Mouse (Mus musculus): ENCODE data around the gene Hist1h1b. TPM values are rescaled to one million over a fixed set of nuclear protein-coding genes. Genes with fewer than 3 reads are reported as not detected.
"Not testable (repeated sequence)": the region's sequence is repeated elsewhere in the genome, so short reads cannot be mapped to it uniquely, and the experiment has no call there.

The Hist1h1b gene
- polyA plus RNA-seq, 1 experiment from 2014 or later = 24.8 TPM

DNA sequence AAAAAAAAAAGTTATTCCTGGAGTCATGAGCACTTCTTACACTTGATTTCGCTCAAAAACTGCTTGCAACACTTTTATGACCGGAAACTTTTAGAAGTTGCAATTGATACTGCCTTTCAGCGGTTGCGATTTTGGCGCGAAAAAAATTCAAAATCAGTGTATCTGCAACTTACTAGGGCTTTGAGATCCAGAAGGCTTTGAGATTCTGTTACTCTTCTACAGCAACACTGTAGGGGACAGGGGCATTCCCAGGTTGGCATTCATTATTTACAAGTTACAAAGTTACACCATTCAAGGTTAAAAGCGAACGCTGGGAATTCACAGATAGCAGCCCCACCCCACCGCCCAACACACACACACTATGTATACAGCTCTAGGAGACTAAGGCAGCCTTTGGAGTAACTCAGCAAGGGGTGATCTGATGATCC lies 3.3 kb upstream of the Hist1h1b start:
- H3K4me3 ChIP-seq (ENCODE audit: low read depth, low read length) = peak overlapping the region; percentile 38
- no peaks in the 10 kb centered on the region for H3K9me3 ChIP-seq (ENCODE audit: control insufficient read depth, low read length)
- under 1% methylated on average over 9 of the region's 9 CpGs for WGBS
- H3K4me2 ChIP-seq = peak overlapping the region; percentile 57
- peak overlapping the region; percentile 87 for H3K27ac ChIP-seq (ENCODE audit: low read depth, low read length)
- no peak for ATAC-seq (ENCODE audit: low FRiP score)
- no peaks in the 10 kb centered on the region for H3K36me3 ChIP-seq (ENCODE audit: control insufficient read depth, insufficient read depth, low read length)
- H3K27me3 ChIP-seq (ENCODE audit: control insufficient read depth, insufficient read depth, low read length) = no peaks in the 10 kb centered on the region
- H3K4me1 ChIP-seq (ENCODE audit: control insufficient read depth, insufficient read depth, low read length) = peaks cover 39% of the 10 kb centered on the region
- peak; percentile 97 for DNase-seq (ENCODE audit: low spot score, missing footprints)
- peak overlapping the region; percentile 68 for H3K9ac ChIP-seq (ENCODE audit: low read length)

DNA sequence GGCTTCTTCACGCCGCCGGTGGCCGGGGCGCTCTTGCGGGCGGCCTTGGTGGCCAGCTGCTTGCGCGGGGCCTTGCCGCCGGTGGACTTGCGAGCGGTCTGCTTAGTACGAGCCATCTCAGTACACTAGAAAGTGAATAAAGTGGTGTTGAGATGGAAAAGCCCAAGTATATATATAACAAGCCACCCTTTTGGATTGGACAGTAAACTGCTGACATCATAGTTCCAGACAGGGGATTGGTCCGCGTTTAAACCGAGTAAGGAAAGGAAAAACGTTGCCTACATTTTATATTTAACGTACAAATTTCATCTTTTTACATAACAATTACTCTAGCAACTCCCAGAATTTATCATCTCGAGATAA lies 2.8 kb upstream of the Hist1h1b start, which contains the start of gene Hist1h3i:
Gene Hist1h3i (minus strand): TSS at position 116 of the 363 bp plus-strand sequence.
- Histone ChIP-seq H3K9ac (ENCODE audit: low read length) (peak within 1 kb of the TSS; percentile 77), H3K9me3 (ENCODE audit: control insufficient read depth, low read length) (no peaks in the 10 kb centered on the region), H3K27me3 (ENCODE audit: control insufficient read depth, insufficient read depth, low read length) (no peaks in the 10 kb centered on the region), H3K27ac (ENCODE audit: low read depth, low read length) (peak within 1 kb of the TSS; percentile 87), H3K4me2 (peak within 1 kb of the TSS; percentile 57), H3K36me3 (ENCODE audit: control insufficient read depth, insufficient read depth, low read length) (no peaks in the 10 kb centered on the region), H3K4me1 (ENCODE audit: control insufficient read depth, insufficient read depth, low read length) (peaks cover 36% of the 10 kb centered on the region), H3K4me3 (ENCODE audit: low read depth, low read length) (peak within 1 kb of the TSS; percentile 38)
- DNase-seq (ENCODE audit: low spot score, missing footprints) = peak; percentile 96
- 1% methylated on average over 13 of the region's 20 CpGs for WGBS
- peak; percentile 71 for ATAC-seq (ENCODE audit: low FRiP score)

GRCm38 (mm10) chr13:21782361-21783254 lies 2.2 kb upstream of the Hist1h1b start:
- Histone ChIP-seq H3K4me1 (ENCODE audit: control insufficient read depth, insufficient read depth, low read length) (peaks cover 34% of the 10 kb centered on the region), H3K27ac (ENCODE audit: low read depth, low read length) (peak overlapping the region; percentile 87), H3K4me3 (ENCODE audit: low read depth, low read length) (peak overlapping the region; percentile 38), H3K9ac (ENCODE audit: low read length) (peak overlapping the region; percentile 77), H3K4me2 (peak overlapping the region; percentile 57)
- under 1% methylated on average over 12 of the region's 35 CpGs for WGBS
- not testable (repeated sequence) for H3K9me3 ChIP-seq (ENCODE audit: control insufficient read depth, low read length); H3K27me3 ChIP-seq (ENCODE audit: control insufficient read depth, insufficient read depth, low read length); H3K36me3 ChIP-seq (ENCODE audit: control insufficient read depth, insufficient read depth, low read length)
- ATAC-seq (ENCODE audit: low FRiP score) = peak; percentile 0; the same call in 1 of the 2 replicates
- peak; percentile 96 for DNase-seq (ENCODE audit: low spot score, missing footprints)

GRCm38 (mm10) chr13:21781639-21782038 lies 1.2 kb upstream of the Hist1h1b start:
- Histone ChIP-seq H3K36me3 (ENCODE audit: control insufficient read depth, insufficient read depth, low read length) (no peaks in the 10 kb centered on the region), H3K9ac (ENCODE audit: low read length) (no peak overlapping the region), H3K27ac (ENCODE audit: low read depth, low read length) (no peak overlapping the region), H3K9me3 (ENCODE audit: control insufficient read depth, low read length) (no peaks in the 10 kb centered on the region), H3K27me3 (ENCODE audit: control insufficient read depth, insufficient read depth, low read length) (no peaks in the 10 kb centered on the region), H3K4me2 (no peak overlapping the region), H3K4me1 (ENCODE audit: control insufficient read depth, insufficient read depth, low read length) (peaks cover 34% of the 10 kb centered on the region), H3K4me3 (ENCODE audit: low read depth, low read length) (no peak overlapping the region)
- ATAC-seq (ENCODE audit: low FRiP score) (no peak), DNase-seq (ENCODE audit: low spot score, missing footprints) (peak; percentile 90)
- WGBS = 92% methylated on average over 1 of the region's 1 CpGs

DNA sequence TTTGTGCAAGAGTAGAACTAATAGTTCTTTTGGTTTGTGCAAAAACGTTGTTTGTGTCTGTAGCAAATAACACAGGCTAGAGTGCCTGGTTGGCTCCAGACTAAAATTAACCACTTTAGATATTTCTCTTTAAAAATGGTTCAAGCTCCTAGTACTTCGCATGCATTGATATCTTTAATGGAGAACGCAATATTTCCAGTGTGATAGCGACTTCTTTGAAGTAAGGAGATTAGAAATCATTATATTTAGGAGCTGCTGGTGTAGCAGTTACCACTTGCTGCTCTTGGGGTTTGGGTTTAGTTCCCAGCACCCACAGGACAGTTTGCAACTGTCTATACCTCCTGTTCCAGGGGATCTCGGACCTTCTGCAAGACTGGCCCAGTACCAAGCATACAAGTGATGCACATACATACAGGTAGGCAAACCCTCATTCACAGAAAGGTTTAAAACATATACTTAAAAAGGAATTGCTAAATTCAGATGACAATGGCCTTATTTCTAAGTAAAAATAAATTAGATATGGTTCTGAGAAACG lies 663 bp upstream of the Hist1h1b start:
- DNase-seq (ENCODE audit: low spot score, missing footprints) = peak; percentile 93
- peak overlapping the region; percentile 94 for H3K4me2 ChIP-seq
- no peak for ATAC-seq (ENCODE audit: low FRiP score)

GRCm38 (mm10) chr13:21778814-21779766 lies 1.3 kb downstream of the Hist1h1b start:
- peak overlapping the region; percentile 46 for H3K4me3 ChIP-seq (ENCODE audit: low read depth, low read length)
- H3K9ac ChIP-seq (ENCODE audit: low read length) = peak overlapping the region; percentile 79
- H3K4me2 ChIP-seq = peak overlapping the region; percentile 94
- whole genome bisulfite sequencing = 5% methylated on average over 33 of the region's 33 CpGs
- DNase-seq (ENCODE audit: low spot score, missing footprints) (peak; percentile 97), ATAC-seq (ENCODE audit: low FRiP score) (peak; percentile 84)
- H3K9me3 ChIP-seq (ENCODE audit: control insufficient read depth, low read length) = no peaks in the 10 kb centered on the region
- peak overlapping the region; percentile 98 for H3K27ac ChIP-seq (ENCODE audit: low read depth, low read length)
- H3K4me1 ChIP-seq (ENCODE audit: control insufficient read depth, insufficient read depth, low read length) = peaks cover 22% of the 10 kb centered on the region
- no peaks in the 10 kb centered on the region for H3K27me3 ChIP-seq (ENCODE audit: control insufficient read depth, insufficient read depth, low read length)
- no peaks in the 10 kb centered on the region for H3K36me3 ChIP-seq (ENCODE audit: control insufficient read depth, insufficient read depth, low read length)

More for the DNA sequence above, 663 bp upstream of the Hist1h1b start:
- WGBS = 49% methylated on average over 6 of the region's 6 CpGs
- Histone ChIP-seq H3K4me3 (ENCODE audit: low read depth, low read length) (no peak overlapping the region), H3K27ac (ENCODE audit: low read depth, low read length) (peak overlapping the region; percentile 98), H3K9me3 (ENCODE audit: control insufficient read depth, low read length) (no peaks in the 10 kb centered on the region), H3K36me3 (ENCODE audit: control insufficient read depth, insufficient read depth, low read length) (no peaks in the 10 kb centered on the region), H3K4me1 (ENCODE audit: control insufficient read depth, insufficient read depth, low read length) (peaks cover 33% of the 10 kb centered on the region), H3K9ac (ENCODE audit: low read length) (no peak overlapping the region), H3K27me3 (ENCODE audit: control insufficient read depth, insufficient read depth, low read length) (no peaks in the 10 kb centered on the region)

DNA sequence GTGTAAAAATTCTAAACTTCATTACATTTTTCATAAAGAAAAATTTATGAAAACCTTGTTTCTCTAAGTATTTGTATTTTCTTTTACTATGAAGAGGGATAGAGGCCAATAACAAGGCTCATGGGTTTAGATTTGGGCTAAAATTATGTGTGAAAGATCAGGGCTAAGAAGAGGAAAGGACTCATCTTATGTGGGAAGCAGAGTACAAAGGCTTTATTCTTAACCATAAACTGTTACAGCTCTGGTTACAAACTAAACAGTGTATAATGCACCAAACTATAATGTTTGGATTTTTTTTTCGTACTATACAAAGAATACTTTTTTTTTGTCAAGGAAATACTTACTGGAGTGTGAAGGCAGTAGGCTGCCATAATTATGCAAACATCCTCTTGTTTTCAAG lies 24.7 kb downstream of the Hist1h1b start:
- Histone ChIP-seq H3K27me3 (ENCODE audit: control insufficient read depth, insufficient read depth, low read length) (no peaks in the 10 kb centered on the region), H3K9ac (ENCODE audit: low read length) (no peak overlapping the region), H3K27ac (ENCODE audit: low read depth, low read length) (no peak overlapping the region), H3K36me3 (ENCODE audit: control insufficient read depth, insufficient read depth, low read length) (no peaks in the 10 kb centered on the region), H3K9me3 (ENCODE audit: control insufficient read depth, low read length) (no peaks in the 10 kb centered on the region), H3K4me2 (no peak overlapping the region), H3K4me1 (ENCODE audit: control insufficient read depth, insufficient read depth, low read length) (0 out of 2 replicates have a peak, but pooled peaks cover 6% of the 10 kb centered on the region), H3K4me3 (ENCODE audit: low read depth, low read length) (no peak overlapping the region)
- no peak for DNase-seq (ENCODE audit: low spot score, missing footprints)
- ATAC-seq (ENCODE audit: low FRiP score) = no peak
- WGBS = 72% methylated on average over 1 of the region's 1 CpGs

DNA sequence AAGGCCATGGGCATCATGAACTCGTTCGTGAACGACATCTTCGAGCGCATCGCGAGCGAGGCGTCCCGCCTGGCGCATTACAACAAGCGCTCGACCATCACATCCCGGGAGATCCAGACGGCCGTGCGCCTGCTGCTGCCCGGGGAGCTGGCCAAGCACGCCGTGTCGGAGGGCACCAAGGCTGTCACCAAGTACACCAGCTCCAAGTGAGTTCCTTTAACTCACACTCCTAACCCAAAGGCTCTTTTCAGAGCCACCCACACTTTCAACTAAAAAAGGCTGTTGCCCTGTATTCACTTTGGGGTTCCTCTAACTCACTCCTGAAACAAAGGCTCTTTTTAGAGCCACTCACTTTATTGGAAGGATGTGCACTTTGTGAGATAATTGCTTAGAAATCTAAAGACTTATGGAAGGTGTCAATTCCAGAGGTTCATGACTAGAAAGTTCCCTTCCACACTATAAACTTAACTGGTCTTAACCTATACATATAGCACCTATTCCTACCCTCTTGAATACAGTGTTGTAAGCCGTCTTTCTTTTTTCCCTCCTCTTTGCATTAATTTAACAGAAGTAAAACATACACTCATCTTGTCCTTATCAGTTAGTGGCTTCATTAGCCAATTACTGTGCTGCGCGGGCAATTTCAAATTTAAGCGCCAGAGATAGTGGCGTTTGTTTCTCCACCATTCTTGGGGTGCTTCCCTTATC lies 26.0 kb downstream of the Hist1h1b start:
- not testable (repeated sequence) for ATAC-seq (ENCODE audit: low FRiP score)
- peak; percentile 92 for DNase-seq (ENCODE audit: low spot score, missing footprints)
- 1% methylated on average over 15 of the region's 26 CpGs for WGBS

More for the DNA sequence above, 26.0 kb downstream of the Hist1h1b start:
- peak overlapping the region; percentile 69 for H3K9ac ChIP-seq (ENCODE audit: low read length)
- H3K27me3 ChIP-seq (ENCODE audit: control insufficient read depth, insufficient read depth, low read length); H3K36me3 ChIP-seq (ENCODE audit: control insufficient read depth, insufficient read depth, low read length); H3K9me3 ChIP-seq (ENCODE audit: control insufficient read depth, low read length); H3K4me1 ChIP-seq (ENCODE audit: control insufficient read depth, insufficient read depth, low read length): not testable (repeated sequence)
- peak overlapping the region; percentile 91 for H3K27ac ChIP-seq (ENCODE audit: low read depth, low read length)
- H3K4me2 ChIP-seq = peak overlapping the region; percentile 62
- H3K4me3 ChIP-seq (ENCODE audit: low read depth, low read length) = peak overlapping the region; percentile 44
